Mouse (Mus musculus): ENCODE measurements around the gene Gpd2.

The Gpd2 gene

GRCm38 (mm10) chr2:57252542-57253301, 15.3 kb downstream of the Gpd2 start:
- H3K4me3 ChIP-seq (replicated peaks; ENCODE audit: low read length), result no peak overlapping the region
- H3K27me3 ChIP-seq (ENCODE audit: insufficient read depth, low read length), result no peaks in the 10 kb centered on the region
- no peaks in the 10 kb centered on the region for H3K36me3 ChIP-seq (ENCODE audit: insufficient read depth, low read length)
- no peaks in the 10 kb centered on the region for H3K9me3 ChIP-seq (ENCODE audit: low read length)
- TF ChIP-seq POU5F1 (IDR thresholded peaks at IDR 0.05; ENCODE audit: borderline replicate concordance, low read length) (no peak), CTCF (conservative IDR thresholded peaks at IDR 0.05; ENCODE audit: low read length) (no peak), NANOG (IDR thresholded peaks at IDR 0.05; ENCODE audit: borderline replicate concordance, low read length) (no peak)
- H3K4me1 ChIP-seq (replicated peaks; ENCODE audit: low read depth, low read length), result peaks cover 78% of the 10 kb centered on the region

GRCm38 (mm10) chr2:57254267-57254666, 16.8 kb downstream of the Gpd2 start:
- no peak overlapping the region for H3K4me3 ChIP-seq (replicated peaks; ENCODE audit: low read length)
- no peaks in the 10 kb centered on the region for H3K36me3 ChIP-seq (ENCODE audit: insufficient read depth, low read length)
- TF ChIP-seq POU5F1 (IDR thresholded peaks at IDR 0.05; ENCODE audit: borderline replicate concordance, low read length), result no peak
- no peak for TF ChIP-seq NANOG (IDR thresholded peaks at IDR 0.05; ENCODE audit: borderline replicate concordance, low read length)
- no peak for TF ChIP-seq CTCF (conservative IDR thresholded peaks at IDR 0.05; ENCODE audit: low read length)
- no peaks in the 10 kb centered on the region for H3K9me3 ChIP-seq (ENCODE audit: low read length)
- peaks cover 92% of the 10 kb centered on the region for H3K4me1 ChIP-seq (replicated peaks; ENCODE audit: low read depth, low read length)
- no peaks in the 10 kb centered on the region for H3K27me3 ChIP-seq (ENCODE audit: insufficient read depth, low read length)

- H3K4me3 ChIP-seq (replicated peaks; ENCODE audit: low read length), result peak overlapping the region; percentile 39
- H3K27me3 ChIP-seq (ENCODE audit: insufficient read depth, low read length), result no peaks in the 10 kb centered on the region
- no peaks in the 10 kb centered on the region for H3K9me3 ChIP-seq (ENCODE audit: low read length)
- H3K36me3 ChIP-seq (ENCODE audit: insufficient read depth, low read length), result no peaks in the 10 kb centered on the region
- peaks cover 97% of the 10 kb centered on the region for H3K4me1 ChIP-seq (replicated peaks; ENCODE audit: low read depth, low read length)
- TF ChIP-seq NANOG (IDR thresholded peaks at IDR 0.05; ENCODE audit: borderline replicate concordance, low read length) (no peak), CTCF (conservative IDR thresholded peaks at IDR 0.05; ENCODE audit: low read length) (no peak), POU5F1 (IDR thresholded peaks at IDR 0.05; ENCODE audit: borderline replicate concordance, low read length) (no peak)
These were observed 17.8 kb downstream of the Gpd2 start for GRCm38 (mm10) chr2:57255153-57255670.

- H3K9me3 ChIP-seq (ENCODE audit: low read length), result no peaks in the 10 kb centered on the region
- TF ChIP-seq CTCF (conservative IDR thresholded peaks at IDR 0.05; ENCODE audit: low read length), result no peak
- no peak for TF ChIP-seq NANOG (IDR thresholded peaks at IDR 0.05; ENCODE audit: borderline replicate concordance, low read length)
- no peak for TF ChIP-seq POU5F1 (IDR thresholded peaks at IDR 0.05; ENCODE audit: borderline replicate concordance, low read length)
- H3K4me3 ChIP-seq (replicated peaks; ENCODE audit: low read length), result peak overlapping the region; percentile 39
- H3K4me1 ChIP-seq (replicated peaks; ENCODE audit: low read depth, low read length), result peaks cover 96% of the 10 kb centered on the region
- no peaks in the 10 kb centered on the region for H3K27me3 ChIP-seq (ENCODE audit: insufficient read depth, low read length)
- no peaks in the 10 kb centered on the region for H3K36me3 ChIP-seq (ENCODE audit: insufficient read depth, low read length)
These were observed 18.4 kb downstream of the Gpd2 start for GRCm38 (mm10) chr2:57255836-57256235.

- peaks cover 96% of the 10 kb centered on the region for H3K4me1 ChIP-seq (replicated peaks; ENCODE audit: low read depth, low read length)
- peak; percentile 99 for TF ChIP-seq NANOG (IDR thresholded peaks at IDR 0.05; ENCODE audit: borderline replicate concordance, low read length)
- no peak for TF ChIP-seq CTCF (conservative IDR thresholded peaks at IDR 0.05; ENCODE audit: low read length)
- TF ChIP-seq POU5F1 (IDR thresholded peaks at IDR 0.05; ENCODE audit: borderline replicate concordance, low read length), result no peak
- H3K27me3 ChIP-seq (ENCODE audit: insufficient read depth, low read length), result no peaks in the 10 kb centered on the region
- H3K9me3 ChIP-seq (ENCODE audit: low read length), result no peaks in the 10 kb centered on the region
- H3K36me3 ChIP-seq (ENCODE audit: insufficient read depth, low read length), result no peaks in the 10 kb centered on the region
- H3K4me3 ChIP-seq (replicated peaks; ENCODE audit: low read length), result peak overlapping the region; percentile 39; the same call in 1 of the 2 replicates
These were observed 19.0 kb downstream of the Gpd2 start for GRCm38 (mm10) chr2:57256459-57256858.

- TF ChIP-seq CTCF (conservative IDR thresholded peaks at IDR 0.05; ENCODE audit: low read length) (no peak), NANOG (IDR thresholded peaks at IDR 0.05; ENCODE audit: borderline replicate concordance, low read length) (no peak), POU5F1 (IDR thresholded peaks at IDR 0.05; ENCODE audit: borderline replicate concordance, low read length) (no peak)
- Histone ChIP-seq H3K9me3 (ENCODE audit: low read length) (no peaks in the 10 kb centered on the region), H3K4me3 (replicated peaks; ENCODE audit: low read length) (no peak overlapping the region), H3K4me1 (replicated peaks; ENCODE audit: low read depth, low read length) (peaks cover 73% of the 10 kb centered on the region), H3K27me3 (ENCODE audit: insufficient read depth, low read length) (no peaks in the 10 kb centered on the region), H3K36me3 (ENCODE audit: insufficient read depth, low read length) (no peaks in the 10 kb centered on the region)
These were observed 24.0 kb downstream of the Gpd2 start for GRCm38 (mm10) chr2:57261286-57262077.

- peaks cover 64% of the 10 kb centered on the region for H3K4me1 ChIP-seq (replicated peaks; ENCODE audit: low read depth, low read length)
- TF ChIP-seq POU5F1 (IDR thresholded peaks at IDR 0.05; ENCODE audit: borderline replicate concordance, low read length), result no peak
- no peak for TF ChIP-seq NANOG (IDR thresholded peaks at IDR 0.05; ENCODE audit: borderline replicate concordance, low read length)
- no peak for TF ChIP-seq CTCF (conservative IDR thresholded peaks at IDR 0.05; ENCODE audit: low read length)
- H3K9me3 ChIP-seq (ENCODE audit: low read length), result no peaks in the 10 kb centered on the region
- 0 out of 2 replicates have a peak, but pooled peaks cover under 1% of the 10 kb centered on the region for H3K36me3 ChIP-seq (ENCODE audit: insufficient read depth, low read length)
- no peaks in the 10 kb centered on the region for H3K27me3 ChIP-seq (ENCODE audit: insufficient read depth, low read length)
- no peak overlapping the region for H3K4me3 ChIP-seq (replicated peaks; ENCODE audit: low read length)
These were observed 26.0 kb downstream of the Gpd2 start for GRCm38 (mm10) chr2:57263431-57263830.

GRCm38 (mm10) chr2:57264912-57265311, 27.5 kb downstream of the Gpd2 start:
- H3K4me3 ChIP-seq (replicated peaks; ENCODE audit: low read length), result no peak overlapping the region
- H3K27me3 ChIP-seq (ENCODE audit: insufficient read depth, low read length), result no peaks in the 10 kb centered on the region
- H3K36me3 ChIP-seq (ENCODE audit: insufficient read depth, low read length), result peaks cover 6% of the 10 kb centered on the region; the same call in 1 of the 2 replicates
- H3K4me1 ChIP-seq (replicated peaks; ENCODE audit: low read depth, low read length), result peaks cover 54% of the 10 kb centered on the region
- TF ChIP-seq CTCF (conservative IDR thresholded peaks at IDR 0.05; ENCODE audit: low read length), result no peak
- no peak for TF ChIP-seq POU5F1 (IDR thresholded peaks at IDR 0.05; ENCODE audit: borderline replicate concordance, low read length)
- no peak for TF ChIP-seq NANOG (IDR thresholded peaks at IDR 0.05; ENCODE audit: borderline replicate concordance, low read length)
- no peaks in the 10 kb centered on the region for H3K9me3 ChIP-seq (ENCODE audit: low read length)

All from E14TG2a.4 (cell line).